Mouse (Mus musculus): ENCODE results near the gene Dip2a. TPM values are rescaled to one million over a fixed set of nuclear protein-coding genes. Genes with fewer than 3 reads are reported as not detected.

The Dip2a gene
- polyA plus RNA-seq, 1 experiment from 2014 or later: 5.0 TPM

- H3K27ac ChIP-seq (ENCODE audit: low read depth, low read length): no peak overlapping the region
- peak overlapping the region; percentile 93 for H3K4me3 ChIP-seq (ENCODE audit: low read depth, low read length)
- peak; percentile 75 for TF ChIP-seq CTCF (IDR thresholded peaks at IDR 0.05; ENCODE audit: low read depth)
- H3K9me3 ChIP-seq (ENCODE audit: control insufficient read depth): no peaks in the 10 kb centered on the region
- 11% methylated on average over 4 of the region's 4 CpGs for WGBS
- no peak overlapping the region for H3K9ac ChIP-seq (ENCODE audit: low read depth, low read length)
- H3K4me2 ChIP-seq (replicated peaks; ENCODE audit: low read depth): peak overlapping the region; percentile 85
- ATAC-seq: peak; percentile 27; the same call in 1 of the 2 replicates
- H3K27me3 ChIP-seq (replicated peaks; ENCODE audit: control insufficient read depth, insufficient read depth, low read length): no peaks in the 10 kb centered on the region
- peaks cover 20% of the 10 kb centered on the region for H3K36me3 ChIP-seq (ENCODE audit: control insufficient read depth, insufficient read depth)
- 0 out of 2 replicates have a peak, but pooled peaks cover 2% of the 10 kb centered on the region for H3K4me1 ChIP-seq (replicated peaks; ENCODE audit: control insufficient read depth, insufficient read depth, low read length)
Measured at GRCm38 (mm10) chr10:76346589-76346988, 1.5 kb upstream of the Dip2a start.

GRCm38 (mm10) chr10:76346043-76346491, 976 bp upstream of the Dip2a start:
- TF ChIP-seq CTCF (IDR thresholded peaks at IDR 0.05; ENCODE audit: low read depth): no peak
- Histone ChIP-seq H3K4me1 (replicated peaks; ENCODE audit: control insufficient read depth, insufficient read depth, low read length) (0 out of 2 replicates have a peak, but pooled peaks cover 2% of the 10 kb centered on the region), H3K9me3 (ENCODE audit: control insufficient read depth) (no peaks in the 10 kb centered on the region), H3K4me3 (ENCODE audit: low read depth, low read length) (peak overlapping the region; percentile 93), H3K27ac (ENCODE audit: low read depth, low read length) (peak overlapping the region; percentile 24; the same call in 1 of the 2 replicates), H3K36me3 (ENCODE audit: control insufficient read depth, insufficient read depth) (peaks cover 16% of the 10 kb centered on the region), H3K4me2 (replicated peaks; ENCODE audit: low read depth) (peak overlapping the region; percentile 85), H3K27me3 (replicated peaks; ENCODE audit: control insufficient read depth, insufficient read depth, low read length) (no peaks in the 10 kb centered on the region), H3K9ac (ENCODE audit: low read depth, low read length) (no peak overlapping the region)
- no peak for ATAC-seq
- 4% methylated on average over 8 of the region's 8 CpGs for WGBS

GRCm38 (mm10) chr10:76345540-76345902, 430 bp upstream of the Dip2a start:
- 0 out of 2 replicates have a peak, but pooled peaks cover 2% of the 10 kb centered on the region for H3K4me1 ChIP-seq (replicated peaks; ENCODE audit: control insufficient read depth, insufficient read depth, low read length)

GRCm38 (mm10) chr10:76334350-76334749, 10.7 kb downstream of the Dip2a start:
- Histone ChIP-seq H3K4me1 (replicated peaks; ENCODE audit: control insufficient read depth, insufficient read depth, low read length) (no peaks in the 10 kb centered on the region), H3K36me3 (ENCODE audit: control insufficient read depth, insufficient read depth) (no peaks in the 10 kb centered on the region), H3K27me3 (replicated peaks; ENCODE audit: control insufficient read depth, insufficient read depth, low read length) (no peaks in the 10 kb centered on the region), H3K27ac (ENCODE audit: low read depth, low read length) (no peak overlapping the region), H3K4me3 (ENCODE audit: low read depth, low read length) (no peak overlapping the region), H3K4me2 (replicated peaks; ENCODE audit: low read depth) (no peak overlapping the region), H3K9me3 (ENCODE audit: control insufficient read depth) (no peaks in the 10 kb centered on the region), H3K9ac (ENCODE audit: low read depth, low read length) (no peak overlapping the region)
- no peak for ATAC-seq
- WGBS: 49% methylated on average over 4 of the region's 4 CpGs
- TF ChIP-seq CTCF (IDR thresholded peaks at IDR 0.05; ENCODE audit: low read depth): no peak

More at GRCm38 (mm10) chr10:76345540-76345902, 430 bp upstream of the Dip2a start:
- peak overlapping the region; percentile 93 for H3K4me3 ChIP-seq (ENCODE audit: low read depth, low read length)
- H3K9ac ChIP-seq (ENCODE audit: low read depth, low read length): peak overlapping the region; percentile 82
- H3K27me3 ChIP-seq (replicated peaks; ENCODE audit: control insufficient read depth, insufficient read depth, low read length): no peaks in the 10 kb centered on the region
- TF ChIP-seq CTCF (IDR thresholded peaks at IDR 0.05; ENCODE audit: low read depth): no peak
- ATAC-seq: peak; percentile 26
- H3K9me3 ChIP-seq (ENCODE audit: control insufficient read depth): no peaks in the 10 kb centered on the region
- H3K27ac ChIP-seq (ENCODE audit: low read depth, low read length): peak overlapping the region; percentile 75
- 3% methylated on average over 12 of the region's 12 CpGs for WGBS
- peaks cover 10% of the 10 kb centered on the region for H3K36me3 ChIP-seq (ENCODE audit: control insufficient read depth, insufficient read depth)
- peak overlapping the region; percentile 85 for H3K4me2 ChIP-seq (replicated peaks; ENCODE audit: low read depth)

GRCm38 (mm10) chr10:76332040-76332439, 13.1 kb downstream of the Dip2a start:
- H3K9me3 ChIP-seq (ENCODE audit: control insufficient read depth): no peaks in the 10 kb centered on the region
- H3K4me2 ChIP-seq (replicated peaks; ENCODE audit: low read depth): no peak overlapping the region
- H3K9ac ChIP-seq (ENCODE audit: low read depth, low read length): no peak overlapping the region
- TF ChIP-seq CTCF (IDR thresholded peaks at IDR 0.05; ENCODE audit: low read depth): no peak
- H3K4me1 ChIP-seq (replicated peaks; ENCODE audit: control insufficient read depth, insufficient read depth, low read length): no peaks in the 10 kb centered on the region
- H3K27ac ChIP-seq (ENCODE audit: low read depth, low read length): no peak overlapping the region
- no peaks in the 10 kb centered on the region for H3K36me3 ChIP-seq (ENCODE audit: control insufficient read depth, insufficient read depth)
- H3K27me3 ChIP-seq (replicated peaks; ENCODE audit: control insufficient read depth, insufficient read depth, low read length): no peaks in the 10 kb centered on the region
- ATAC-seq: no peak
- WGBS: 78% methylated on average over 2 of the region's 2 CpGs
- no peak overlapping the region for H3K4me3 ChIP-seq (ENCODE audit: low read depth, low read length)

GRCm38 (mm10) chr10:76329093-76329492, 16.0 kb downstream of the Dip2a start:
- 71% methylated on average over 4 of the region's 4 CpGs for WGBS
- no peaks in the 10 kb centered on the region for H3K27me3 ChIP-seq (replicated peaks; ENCODE audit: control insufficient read depth, insufficient read depth, low read length)
- no peaks in the 10 kb centered on the region for H3K36me3 ChIP-seq (ENCODE audit: control insufficient read depth, insufficient read depth)
- no peak overlapping the region for H3K4me3 ChIP-seq (ENCODE audit: low read depth, low read length)
- no peak overlapping the region for H3K9ac ChIP-seq (ENCODE audit: low read depth, low read length)
- no peaks in the 10 kb centered on the region for H3K9me3 ChIP-seq (ENCODE audit: control insufficient read depth)
- no peak overlapping the region for H3K27ac ChIP-seq (ENCODE audit: low read depth, low read length)
- no peak for TF ChIP-seq CTCF (IDR thresholded peaks at IDR 0.05; ENCODE audit: low read depth)
- no peak for ATAC-seq
- H3K4me1 ChIP-seq (replicated peaks; ENCODE audit: control insufficient read depth, insufficient read depth, low read length): no peaks in the 10 kb centered on the region
- no peak overlapping the region for H3K4me2 ChIP-seq (replicated peaks; ENCODE audit: low read depth)

GRCm38 (mm10) chr10:76328574-76328973, 16.5 kb downstream of the Dip2a start:
- Histone ChIP-seq H3K36me3 (ENCODE audit: control insufficient read depth, insufficient read depth) (no peaks in the 10 kb centered on the region), H3K4me1 (replicated peaks; ENCODE audit: control insufficient read depth, insufficient read depth, low read length) (no peaks in the 10 kb centered on the region), H3K27ac (ENCODE audit: low read depth, low read length) (no peak overlapping the region), H3K9me3 (ENCODE audit: control insufficient read depth) (no peaks in the 10 kb centered on the region), H3K4me2 (replicated peaks; ENCODE audit: low read depth) (no peak overlapping the region), H3K9ac (ENCODE audit: low read depth, low read length) (no peak overlapping the region), H3K27me3 (replicated peaks; ENCODE audit: control insufficient read depth, insufficient read depth, low read length) (no peaks in the 10 kb centered on the region), H3K4me3 (ENCODE audit: low read depth, low read length) (no peak overlapping the region)
- 83% methylated on average over 3 of the region's 3 CpGs for WGBS
- ATAC-seq: no peak
- TF ChIP-seq CTCF (IDR thresholded peaks at IDR 0.05; ENCODE audit: low read depth): no peak
